Mouse (Mus musculus): ENCODE data around the gene Trem3. TPM values are rescaled to one million over a fixed set of nuclear protein-coding genes. Genes with fewer than 3 reads are reported as not detected.

Trem3 gene
- polyA plus RNA-seq, 1 experiment from 2014 or later: not detected

DNA sequence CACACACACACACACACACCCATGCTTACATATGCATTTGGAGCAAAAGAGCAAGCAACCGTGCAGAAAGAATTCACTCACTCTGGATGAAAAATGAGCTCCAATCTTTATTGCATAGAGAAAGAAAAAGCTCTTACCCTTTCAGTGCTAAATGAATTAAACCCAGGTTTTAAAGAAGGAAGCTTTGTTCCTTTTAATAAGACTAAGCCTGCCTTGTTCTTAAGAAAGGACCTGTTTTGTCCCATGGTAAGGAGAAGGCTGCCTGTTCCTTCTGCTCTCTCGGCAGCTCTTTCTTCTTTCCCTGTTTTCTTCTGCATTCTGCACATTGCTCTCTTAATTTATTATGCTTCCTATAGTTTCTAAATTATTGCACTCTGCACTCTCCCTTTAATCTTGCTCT lies 18.6 kb downstream of the Trem3 start:
- ATAC-seq: no peak
- WGBS: 16% methylated on average over 2 of the region's 2 CpGs

DNA sequence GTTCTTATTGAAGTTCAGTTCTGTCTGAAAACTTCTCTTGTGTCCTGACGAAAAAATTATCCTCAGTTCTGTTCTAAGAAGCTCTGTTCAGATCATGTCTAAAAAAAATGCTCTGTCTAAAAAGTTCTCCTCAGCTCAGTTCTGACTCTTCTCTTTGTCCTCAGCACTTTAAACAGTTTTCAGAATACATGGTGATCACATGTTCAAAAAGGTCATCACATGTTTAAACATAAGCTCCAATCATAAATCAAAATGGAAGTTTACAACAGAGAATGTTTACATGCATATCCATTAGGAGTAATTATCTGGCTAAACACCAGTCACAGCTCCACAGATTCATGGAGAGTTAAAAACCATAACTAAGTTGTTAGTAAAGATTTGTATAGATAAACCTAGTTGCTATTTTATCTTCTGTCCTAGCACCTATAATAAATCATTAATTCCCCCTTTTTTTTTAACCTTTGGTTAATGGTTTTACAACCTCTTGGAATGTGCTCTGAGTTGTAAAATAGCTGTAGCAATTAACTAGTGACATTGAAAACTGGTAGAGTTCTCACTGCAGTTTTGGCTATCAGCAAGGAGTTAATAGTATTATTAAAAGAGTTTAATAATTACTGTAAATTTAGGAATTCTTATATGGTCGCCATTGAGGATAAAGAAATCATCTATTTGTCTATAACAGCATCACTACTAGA lies 19.2 kb downstream of the Trem3 start:
- H3K4me2 ChIP-seq (ENCODE audit: low read length): no peak overlapping the region
- ATAC-seq: no peak
- no peak overlapping the region for H3K4me3 ChIP-seq (ENCODE audit: low read depth, low read length)
- no peaks in the 10 kb centered on the region for H3K36me3 ChIP-seq (ENCODE audit: control insufficient read depth, insufficient read depth, low read length)
- WGBS: 43% methylated on average over 2 of the region's 2 CpGs
- H3K9ac ChIP-seq (ENCODE audit: low read depth, low read length): no peak overlapping the region
- no peaks in the 10 kb centered on the region for H3K4me1 ChIP-seq (ENCODE audit: control insufficient read depth, insufficient read depth, low read length)
- H3K9me3 ChIP-seq (replicated peaks; ENCODE audit: control insufficient read depth, low read length, poor library complexity, severe bottlenecking): no peaks in the 10 kb centered on the region
- no peak overlapping the region for H3K27ac ChIP-seq (ENCODE audit: low read length)
- H3K27me3 ChIP-seq (ENCODE audit: control insufficient read depth, insufficient read depth, low read depth, low read length): no peaks in the 10 kb centered on the region

More for the DNA sequence above, 18.6 kb downstream of the Trem3 start:
- Histone ChIP-seq H3K27me3 (ENCODE audit: control insufficient read depth, insufficient read depth, low read depth, low read length) (no peaks in the 10 kb centered on the region), H3K36me3 (ENCODE audit: control insufficient read depth, insufficient read depth, low read length) (no peaks in the 10 kb centered on the region), H3K9me3 (replicated peaks; ENCODE audit: control insufficient read depth, low read length, poor library complexity, severe bottlenecking) (no peaks in the 10 kb centered on the region), H3K9ac (ENCODE audit: low read depth, low read length) (no peak overlapping the region), H3K4me3 (ENCODE audit: low read depth, low read length) (no peak overlapping the region), H3K27ac (ENCODE audit: low read length) (no peak overlapping the region), H3K4me2 (ENCODE audit: low read length) (no peak overlapping the region), H3K4me1 (ENCODE audit: control insufficient read depth, insufficient read depth, low read length) (no peaks in the 10 kb centered on the region)

DNA sequence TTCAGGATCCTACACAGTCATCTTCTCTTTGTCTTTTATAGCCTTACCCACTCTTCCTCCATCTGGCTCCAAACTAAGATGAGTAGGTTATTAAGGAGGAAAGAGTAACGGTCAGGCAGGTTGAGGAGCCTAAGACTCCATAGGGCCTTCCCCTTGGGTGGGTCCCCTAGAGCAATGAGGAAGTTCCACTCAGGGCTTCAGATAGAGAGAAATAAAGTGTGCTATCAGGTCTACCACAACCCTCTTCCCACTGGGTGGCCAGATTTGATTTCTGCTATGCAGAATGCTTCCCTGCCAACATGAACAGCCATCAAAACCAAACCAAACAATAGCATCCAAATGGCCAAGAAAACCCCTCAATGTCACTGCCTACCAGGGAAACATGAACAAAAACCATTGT lies 20.0 kb downstream of the Trem3 start:
- Histone ChIP-seq H3K9me3 (replicated peaks; ENCODE audit: control insufficient read depth, low read length, poor library complexity, severe bottlenecking) (no peaks in the 10 kb centered on the region), H3K4me3 (ENCODE audit: low read depth, low read length) (no peak overlapping the region), H3K4me2 (ENCODE audit: low read length) (no peak overlapping the region), H3K27me3 (ENCODE audit: control insufficient read depth, insufficient read depth, low read depth, low read length) (no peaks in the 10 kb centered on the region), H3K9ac (ENCODE audit: low read depth, low read length) (no peak overlapping the region), H3K4me1 (ENCODE audit: control insufficient read depth, insufficient read depth, low read length) (no peaks in the 10 kb centered on the region), H3K27ac (ENCODE audit: low read length) (no peak overlapping the region), H3K36me3 (ENCODE audit: control insufficient read depth, insufficient read depth, low read length) (no peaks in the 10 kb centered on the region)
- WGBS: 96% methylated on average over 1 of the region's 1 CpGs
- no peak for ATAC-seq

DNA sequence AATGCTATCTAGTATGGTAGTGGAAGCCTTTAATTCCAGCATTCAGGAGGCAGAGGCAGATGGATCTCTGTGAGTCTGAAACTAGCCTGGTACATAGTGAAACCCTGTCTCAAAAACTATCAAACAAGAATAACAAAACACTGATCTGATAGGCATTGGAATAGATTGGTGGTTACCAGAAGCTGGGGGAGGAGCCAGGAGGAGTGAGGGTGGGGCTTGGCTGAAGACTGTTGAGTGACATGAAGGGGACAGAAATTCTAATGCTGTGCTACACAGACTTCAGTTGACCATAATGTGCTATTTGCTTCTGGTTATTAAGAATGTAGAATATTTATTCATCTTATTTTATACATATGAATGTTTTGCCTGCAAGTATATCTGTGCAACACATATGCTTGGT lies 20.7 kb downstream of the Trem3 start:
- Histone ChIP-seq H3K4me3 (ENCODE audit: low read depth, low read length) (no peak overlapping the region), H3K4me1 (ENCODE audit: control insufficient read depth, insufficient read depth, low read length) (no peaks in the 10 kb centered on the region), H3K9me3 (replicated peaks; ENCODE audit: control insufficient read depth, low read length, poor library complexity, severe bottlenecking) (no peaks in the 10 kb centered on the region), H3K36me3 (ENCODE audit: control insufficient read depth, insufficient read depth, low read length) (no peaks in the 10 kb centered on the region), H3K27ac (ENCODE audit: low read length) (no peak overlapping the region), H3K4me2 (ENCODE audit: low read length) (no peak overlapping the region), H3K27me3 (ENCODE audit: control insufficient read depth, insufficient read depth, low read depth, low read length) (no peaks in the 10 kb centered on the region), H3K9ac (ENCODE audit: low read depth, low read length) (no peak overlapping the region)
- ATAC-seq: no peak

DNA sequence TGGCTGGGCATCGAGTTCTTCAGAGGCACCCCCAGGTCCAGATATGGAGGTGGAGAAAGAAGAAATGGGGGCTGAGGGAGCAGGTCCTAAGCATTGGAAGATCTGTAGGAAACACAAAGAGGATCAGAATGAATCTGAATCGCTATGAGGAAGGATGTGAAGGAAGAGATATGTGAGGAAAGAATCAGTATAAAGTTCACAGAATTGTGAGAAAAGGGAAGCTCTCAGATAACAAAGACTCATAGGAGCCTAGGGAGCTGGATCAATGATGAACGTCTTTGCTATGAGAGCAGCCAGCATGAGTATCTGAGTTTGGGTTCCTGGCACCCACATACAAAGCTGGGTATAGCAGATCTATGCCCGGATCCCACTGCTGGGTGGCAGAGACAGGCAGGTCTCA lies 22.3 kb downstream of the Trem3 start:
- Histone ChIP-seq H3K9me3 (replicated peaks; ENCODE audit: control insufficient read depth, low read length, poor library complexity, severe bottlenecking) (no peaks in the 10 kb centered on the region), H3K4me3 (ENCODE audit: low read depth, low read length) (no peak overlapping the region), H3K27me3 (ENCODE audit: control insufficient read depth, insufficient read depth, low read depth, low read length) (no peaks in the 10 kb centered on the region), H3K9ac (ENCODE audit: low read depth, low read length) (no peak overlapping the region), H3K27ac (ENCODE audit: low read length) (no peak overlapping the region), H3K36me3 (ENCODE audit: control insufficient read depth, insufficient read depth, low read length) (no peaks in the 10 kb centered on the region), H3K4me1 (ENCODE audit: control insufficient read depth, insufficient read depth, low read length) (no peaks in the 10 kb centered on the region), H3K4me2 (ENCODE audit: low read length) (no peak overlapping the region)
- no peak for ATAC-seq
- WGBS: 79% methylated on average over 4 of the region's 4 CpGs

DNA sequence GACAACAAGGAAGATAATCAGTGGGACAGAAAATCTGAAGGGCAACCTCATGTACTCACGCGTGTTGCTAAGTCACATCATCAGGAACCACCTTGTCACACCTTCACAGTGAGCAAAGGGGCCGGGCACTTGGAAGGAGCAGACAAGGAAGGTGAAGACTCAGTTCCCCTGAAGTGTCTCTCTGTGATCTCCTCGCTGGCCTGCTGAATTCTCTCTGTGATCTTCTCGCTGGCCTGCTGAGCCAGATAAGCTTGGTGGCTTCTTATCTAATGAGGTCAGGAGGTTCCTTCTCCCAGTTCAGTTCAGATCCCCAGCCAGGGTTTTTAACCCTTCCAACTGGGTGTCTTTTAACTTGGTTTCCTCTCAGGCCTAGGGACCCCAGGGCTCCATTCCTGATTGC lies 24.6 kb downstream of the Trem3 start:
- Histone ChIP-seq H3K9ac (ENCODE audit: low read depth, low read length) (no peak overlapping the region), H3K4me3 (ENCODE audit: low read depth, low read length) (no peak overlapping the region), H3K4me1 (ENCODE audit: control insufficient read depth, insufficient read depth, low read length) (no peaks in the 10 kb centered on the region), H3K4me2 (ENCODE audit: low read length) (no peak overlapping the region), H3K36me3 (ENCODE audit: control insufficient read depth, insufficient read depth, low read length) (no peaks in the 10 kb centered on the region), H3K9me3 (replicated peaks; ENCODE audit: control insufficient read depth, low read length, poor library complexity, severe bottlenecking) (no peaks in the 10 kb centered on the region), H3K27ac (ENCODE audit: low read length) (no peak overlapping the region), H3K27me3 (ENCODE audit: control insufficient read depth, insufficient read depth, low read depth, low read length) (no peaks in the 10 kb centered on the region)
- WGBS: 75% methylated on average over 5 of the region's 5 CpGs
- ATAC-seq: no peak

DNA sequence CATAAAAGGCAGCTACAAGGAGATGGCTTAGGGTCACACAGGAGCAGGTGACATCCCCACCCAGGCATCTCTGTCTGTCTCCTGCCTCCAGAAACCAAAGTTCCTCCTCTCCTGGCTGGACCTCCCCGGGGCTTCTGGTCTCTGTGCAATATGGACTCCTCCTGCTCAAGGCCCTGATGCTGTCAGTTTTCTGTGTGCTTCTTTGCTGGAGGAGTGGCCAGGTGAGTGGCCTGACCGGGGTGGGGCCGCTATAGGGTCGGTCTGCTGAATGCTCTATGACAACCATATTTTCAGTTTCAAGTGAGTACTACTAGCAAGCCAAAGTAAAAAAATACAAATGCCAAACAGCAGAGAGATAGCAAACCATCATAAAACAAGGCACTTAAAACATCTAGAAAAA lies 25.0 kb downstream of the Trem3 start:
- no peak overlapping the region for H3K9ac ChIP-seq (ENCODE audit: low read depth, low read length)
- no peak overlapping the region for H3K4me3 ChIP-seq (ENCODE audit: low read depth, low read length)
- H3K36me3 ChIP-seq (ENCODE audit: control insufficient read depth, insufficient read depth, low read length): no peaks in the 10 kb centered on the region
- H3K27me3 ChIP-seq (ENCODE audit: control insufficient read depth, insufficient read depth, low read depth, low read length): no peaks in the 10 kb centered on the region
- no peak overlapping the region for H3K4me2 ChIP-seq (ENCODE audit: low read length)
- H3K27ac ChIP-seq (ENCODE audit: low read length): no peak overlapping the region
- 98% methylated on average over 4 of the region's 4 CpGs for WGBS
- no peak for ATAC-seq
- H3K9me3 ChIP-seq (replicated peaks; ENCODE audit: control insufficient read depth, low read length, poor library complexity, severe bottlenecking): no peaks in the 10 kb centered on the region
- H3K4me1 ChIP-seq (ENCODE audit: control insufficient read depth, insufficient read depth, low read length): no peaks in the 10 kb centered on the region

DNA sequence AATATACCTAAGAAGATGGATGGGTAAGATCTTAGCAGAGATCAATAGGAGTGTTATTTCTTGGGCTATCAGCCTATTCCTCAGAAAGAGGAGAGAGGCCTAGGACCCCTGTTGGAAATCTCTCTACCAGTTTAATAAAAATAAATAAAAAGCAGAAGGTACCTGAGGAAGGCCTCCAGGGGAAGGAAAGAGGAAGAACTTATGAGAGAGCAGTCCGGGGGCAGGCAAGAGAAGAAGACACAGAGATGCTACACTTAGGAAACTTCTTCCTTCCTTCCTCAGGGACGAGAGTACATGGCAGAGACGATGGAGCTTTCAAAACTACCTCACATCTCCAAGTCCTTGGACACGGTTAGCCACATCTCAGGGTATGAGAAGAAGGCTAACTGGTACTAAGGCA lies 26.5 kb downstream of the Trem3 start:
- no peaks in the 10 kb centered on the region for H3K9me3 ChIP-seq (replicated peaks; ENCODE audit: control insufficient read depth, low read length, poor library complexity, severe bottlenecking)
- no peak for ATAC-seq
- H3K4me2 ChIP-seq (ENCODE audit: low read length): no peak overlapping the region
- no peaks in the 10 kb centered on the region for H3K36me3 ChIP-seq (ENCODE audit: control insufficient read depth, insufficient read depth, low read length)
- H3K4me3 ChIP-seq (ENCODE audit: low read depth, low read length): no peak overlapping the region
- no peak overlapping the region for H3K27ac ChIP-seq (ENCODE audit: low read length)
- no peaks in the 10 kb centered on the region for H3K27me3 ChIP-seq (ENCODE audit: control insufficient read depth, insufficient read depth, low read depth, low read length)
- WGBS: 96% methylated on average over 4 of the region's 4 CpGs
- no peak overlapping the region for H3K9ac ChIP-seq (ENCODE audit: low read depth, low read length)
- no peaks in the 10 kb centered on the region for H3K4me1 ChIP-seq (ENCODE audit: control insufficient read depth, insufficient read depth, low read length)

DNA sequence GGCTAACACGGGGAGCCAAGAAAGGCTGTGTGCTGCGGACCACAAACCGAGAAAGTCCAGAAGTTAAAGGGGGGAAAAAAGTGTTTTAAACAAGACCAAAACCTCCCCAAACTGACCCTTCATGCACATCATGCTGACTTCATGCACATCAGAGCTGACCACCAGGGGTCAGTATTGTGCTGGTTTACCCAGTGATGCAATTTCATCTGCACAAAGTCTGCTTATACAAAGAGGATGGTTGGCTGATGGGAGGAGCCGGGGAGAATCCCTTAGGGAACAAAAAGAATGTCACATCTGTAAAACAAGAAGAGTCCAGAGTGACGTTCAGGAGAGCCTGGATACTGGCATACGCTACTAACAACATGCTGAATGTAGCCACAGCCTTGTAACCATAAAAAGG lies 27.3 kb downstream of the Trem3 start:
- H3K9me3 ChIP-seq (replicated peaks; ENCODE audit: control insufficient read depth, low read length, poor library complexity, severe bottlenecking): no peaks in the 10 kb centered on the region
- H3K4me3 ChIP-seq (ENCODE audit: low read depth, low read length): no peak overlapping the region
- no peak overlapping the region for H3K27ac ChIP-seq (ENCODE audit: low read length)
- H3K27me3 ChIP-seq (ENCODE audit: control insufficient read depth, insufficient read depth, low read depth, low read length): no peaks in the 10 kb centered on the region
- no peaks in the 10 kb centered on the region for H3K36me3 ChIP-seq (ENCODE audit: control insufficient read depth, insufficient read depth, low read length)
- H3K9ac ChIP-seq (ENCODE audit: low read depth, low read length): no peak overlapping the region
- WGBS: 28% methylated on average over 6 of the region's 6 CpGs
- H3K4me1 ChIP-seq (ENCODE audit: control insufficient read depth, insufficient read depth, low read length): no peaks in the 10 kb centered on the region
- H3K4me2 ChIP-seq (ENCODE audit: low read length): no peak overlapping the region
- ATAC-seq: no peak
